Mouse (Mus musculus): Measurements from ENCODE around the gene Clpb. TPM values are rescaled to one million over a fixed set of nuclear protein-coding genes. Genes with fewer than 3 reads are reported as not detected.

Clpb gene
- polyA plus RNA-seq, 1 experiment from 2014 or later: 23.2 TPM

DNA sequence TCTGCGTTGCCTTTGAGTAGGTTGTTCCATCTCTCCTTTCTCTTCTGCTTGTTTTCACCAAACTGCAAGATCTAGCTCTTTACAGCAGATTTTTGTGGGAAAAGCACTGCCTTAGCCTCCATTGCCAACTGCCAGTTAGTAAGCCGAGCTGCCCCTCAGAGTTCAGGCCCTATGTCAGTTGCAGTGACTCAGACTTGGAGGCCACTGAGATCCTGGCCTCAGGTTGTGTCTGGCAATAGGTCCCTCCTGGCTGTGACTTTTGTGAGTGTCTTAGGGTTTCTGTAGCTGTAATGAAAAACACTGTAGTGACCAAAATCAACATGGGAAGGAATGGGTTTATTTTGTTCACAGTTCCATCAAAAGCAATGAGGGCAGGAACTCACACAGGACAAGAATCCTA lies 91.0 kb downstream of the Clpb start:
- Histone ChIP-seq H3K4me1 (replicated peaks) (no peaks in the 10 kb centered on the region), H3K9me3 (replicated peaks) (no peaks in the 10 kb centered on the region), H3K9ac (no peak overlapping the region), H3K4me2 (no peak overlapping the region), H3K36me3 (replicated peaks) (no peaks in the 10 kb centered on the region), H3K27me3 (no peaks in the 10 kb centered on the region), H3K27ac (replicated peaks) (no peak overlapping the region), H3K4me3 (replicated peaks) (no peak overlapping the region)
- WGBS (ENCODE audit: insufficient replicate concordance): 67% methylated on average over 2 of the region's 2 CpGs
- ATAC-seq (ENCODE audit: insufficient read depth): no peak

DNA sequence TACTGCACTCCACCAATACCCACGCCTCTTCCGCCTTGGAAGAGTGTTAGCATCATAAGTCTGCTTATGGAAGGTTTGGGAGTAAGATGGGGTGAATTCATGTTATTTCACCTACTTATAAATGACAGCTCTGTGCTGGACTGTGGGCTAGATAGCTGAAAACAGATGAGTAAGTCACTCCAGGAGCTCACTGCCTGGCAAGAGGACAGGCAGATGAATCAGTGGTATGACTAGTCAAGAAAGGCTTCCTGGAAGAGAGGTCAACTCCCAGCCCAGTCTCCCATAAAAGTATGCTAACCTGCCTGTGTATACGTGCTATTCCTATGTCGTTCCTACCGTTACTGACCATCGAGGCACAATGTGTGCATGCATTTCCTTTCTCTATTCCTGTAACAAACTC lies 91.9 kb downstream of the Clpb start:
- Histone ChIP-seq H3K9ac (no peak overlapping the region), H3K36me3 (replicated peaks) (no peaks in the 10 kb centered on the region), H3K4me3 (replicated peaks) (no peak overlapping the region), H3K4me2 (no peak overlapping the region), H3K4me1 (replicated peaks) (no peaks in the 10 kb centered on the region), H3K27me3 (no peaks in the 10 kb centered on the region), H3K9me3 (replicated peaks) (no peaks in the 10 kb centered on the region), H3K27ac (replicated peaks) (no peak overlapping the region)
- no peak for ATAC-seq (ENCODE audit: insufficient read depth)
- WGBS (ENCODE audit: insufficient replicate concordance): 79% methylated on average over 6 of the region's 6 CpGs

DNA sequence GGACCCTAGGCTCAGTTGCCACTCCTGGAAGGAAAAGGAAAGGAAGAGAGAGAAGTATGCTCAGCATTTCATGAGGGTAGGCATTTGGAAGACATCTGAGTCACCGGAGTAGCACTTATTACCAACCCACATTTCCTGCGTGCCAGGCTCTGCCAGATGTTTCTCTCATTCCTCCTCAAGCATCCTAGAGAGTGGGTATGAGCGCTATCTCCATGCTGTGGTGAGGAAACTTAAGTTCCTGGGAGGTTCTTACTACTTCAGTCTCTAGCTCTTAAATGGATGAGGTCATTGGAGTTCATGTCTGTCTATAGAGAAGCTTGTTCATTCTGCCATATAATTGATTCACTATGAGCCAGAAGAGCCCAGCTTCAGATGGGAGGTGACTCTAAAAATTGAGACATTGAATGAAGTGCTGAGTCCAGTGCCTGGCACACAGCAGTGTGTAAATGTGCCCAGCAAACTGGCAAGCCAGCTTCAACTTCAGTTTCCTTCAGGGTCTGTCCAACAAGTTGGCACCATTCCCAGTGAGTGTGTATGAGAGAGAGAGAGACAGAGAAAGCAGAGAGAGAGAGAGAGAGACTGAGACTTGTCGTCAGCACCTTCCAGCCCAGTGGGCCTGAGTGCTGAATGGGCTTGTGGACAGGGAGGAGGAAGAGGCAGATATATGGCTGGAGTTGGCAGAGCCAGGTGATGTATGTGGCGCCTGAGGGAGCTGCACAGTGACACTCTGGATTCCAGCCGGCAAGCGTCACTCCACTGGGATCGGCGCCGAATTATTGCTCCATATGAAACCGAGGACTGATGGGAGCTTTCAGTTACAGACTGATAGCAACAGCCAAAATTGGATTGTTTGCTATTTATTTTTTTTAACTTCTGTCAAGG lies 98.7 kb downstream of the Clpb start:
- no peak overlapping the region for H3K9ac ChIP-seq
- no peaks in the 10 kb centered on the region for H3K4me1 ChIP-seq (replicated peaks)
- no peaks in the 10 kb centered on the region for H3K9me3 ChIP-seq (replicated peaks)
- ATAC-seq (ENCODE audit: insufficient read depth): no peak
- no peaks in the 10 kb centered on the region for H3K27me3 ChIP-seq
- 81% methylated on average over 11 of the region's 11 CpGs for WGBS (ENCODE audit: insufficient replicate concordance)
- H3K36me3 ChIP-seq (replicated peaks): no peaks in the 10 kb centered on the region
- no peak overlapping the region for H3K4me3 ChIP-seq (replicated peaks)
- H3K4me2 ChIP-seq: no peak overlapping the region
- no peak overlapping the region for H3K27ac ChIP-seq (replicated peaks)

GRCm38 (mm10) chr7:101767335-101767907 lies 104.0 kb downstream of the Clpb start:
- no peak for ATAC-seq (ENCODE audit: insufficient read depth)
- 57% methylated on average over 5 of the region's 5 CpGs for WGBS (ENCODE audit: insufficient replicate concordance)
- no peak overlapping the region for H3K4me3 ChIP-seq (replicated peaks)

GRCm38 (mm10) chr7:101770051-101770450 lies 106.6 kb downstream of the Clpb start:
- H3K4me2 ChIP-seq: no peak overlapping the region
- no peaks in the 10 kb centered on the region for H3K9me3 ChIP-seq (replicated peaks)
- WGBS (ENCODE audit: insufficient replicate concordance): 71% methylated on average over 7 of the region's 7 CpGs
- ATAC-seq (ENCODE audit: insufficient read depth): no peak
- no peaks in the 10 kb centered on the region for H3K4me1 ChIP-seq (replicated peaks)
- H3K4me3 ChIP-seq (replicated peaks): no peak overlapping the region
- H3K27me3 ChIP-seq: no peaks in the 10 kb centered on the region
- H3K36me3 ChIP-seq (replicated peaks): no peaks in the 10 kb centered on the region
- no peak overlapping the region for H3K9ac ChIP-seq
- H3K27ac ChIP-seq (replicated peaks): no peak overlapping the region

More at GRCm38 (mm10) chr7:101767335-101767907, 104.0 kb downstream of the Clpb start:
- H3K36me3 ChIP-seq (replicated peaks): no peaks in the 10 kb centered on the region
- H3K4me1 ChIP-seq (replicated peaks): no peaks in the 10 kb centered on the region
- H3K27me3 ChIP-seq: no peaks in the 10 kb centered on the region
- no peak overlapping the region for H3K9ac ChIP-seq
- no peaks in the 10 kb centered on the region for H3K9me3 ChIP-seq (replicated peaks)
- H3K4me2 ChIP-seq: no peak overlapping the region
- no peak overlapping the region for H3K27ac ChIP-seq (replicated peaks)

DNA sequence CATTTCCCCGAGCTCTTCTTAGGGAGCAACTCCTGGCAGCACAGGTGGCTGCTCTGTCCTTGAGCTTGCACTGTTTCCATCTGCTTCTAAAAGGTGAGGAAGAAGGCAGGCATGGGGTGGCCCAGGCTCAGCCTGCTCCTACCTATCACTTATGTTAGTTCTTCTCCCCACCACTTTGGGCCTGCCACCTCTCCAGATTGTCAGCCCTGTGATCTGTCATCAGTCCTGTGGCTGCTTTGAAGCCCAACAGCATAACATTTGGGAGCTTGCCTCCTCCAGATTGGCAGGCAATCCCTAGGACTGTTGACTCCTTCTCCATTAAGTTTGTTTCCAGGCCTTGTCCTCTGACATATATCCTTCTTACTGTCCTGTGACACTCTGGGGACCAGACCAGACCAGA lies 108.2 kb downstream of the Clpb start:
- no peak overlapping the region for H3K4me2 ChIP-seq
- no peak overlapping the region for H3K4me3 ChIP-seq (replicated peaks)
- ATAC-seq (ENCODE audit: insufficient read depth): no peak
- WGBS (ENCODE audit: insufficient replicate concordance): 52% methylated on average over 1 of the region's 1 CpGs
- no peak overlapping the region for H3K27ac ChIP-seq (replicated peaks)
- H3K4me1 ChIP-seq (replicated peaks): no peaks in the 10 kb centered on the region
- H3K9ac ChIP-seq: no peak overlapping the region
- H3K36me3 ChIP-seq (replicated peaks): no peaks in the 10 kb centered on the region
- H3K27me3 ChIP-seq: no peaks in the 10 kb centered on the region
- no peaks in the 10 kb centered on the region for H3K9me3 ChIP-seq (replicated peaks)

DNA sequence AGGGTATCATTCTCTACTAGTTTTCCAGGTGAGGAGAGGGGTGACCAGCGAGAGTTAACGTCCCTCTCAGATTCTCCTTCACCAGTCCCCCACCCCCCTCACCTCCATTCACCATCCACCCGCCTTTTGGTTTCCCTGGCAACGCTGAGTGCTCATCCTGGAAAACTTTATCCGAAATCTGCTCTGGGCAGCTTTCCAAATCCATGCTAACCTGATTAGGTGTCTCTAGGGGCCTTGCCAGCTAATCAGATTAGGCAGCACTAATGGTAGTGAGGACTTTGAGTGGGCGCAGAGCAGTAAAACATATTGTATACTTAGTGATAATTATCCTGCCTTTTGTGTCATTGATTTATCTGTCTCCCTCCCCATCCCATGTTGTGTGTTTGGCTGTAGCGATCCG lies 109.3 kb downstream of the Clpb start:
- Histone ChIP-seq H3K4me1 (replicated peaks) (no peaks in the 10 kb centered on the region), H3K36me3 (replicated peaks) (no peaks in the 10 kb centered on the region), H3K27ac (replicated peaks) (no peak overlapping the region), H3K27me3 (no peaks in the 10 kb centered on the region), H3K9me3 (replicated peaks) (no peaks in the 10 kb centered on the region), H3K9ac (no peak overlapping the region), H3K4me2 (no peak overlapping the region), H3K4me3 (replicated peaks) (no peak overlapping the region)
- 72% methylated on average over 8 of the region's 8 CpGs for WGBS (ENCODE audit: insufficient replicate concordance)
- ATAC-seq (ENCODE audit: insufficient read depth): no peak

GRCm38 (mm10) chr7:101777053-101777452 lies 113.6 kb downstream of the Clpb start:
- H3K27ac ChIP-seq (replicated peaks): no peak overlapping the region
- 55% methylated on average over 1 of the region's 1 CpGs for WGBS (ENCODE audit: insufficient replicate concordance)
- H3K9me3 ChIP-seq (replicated peaks): no peaks in the 10 kb centered on the region
- no peak for ATAC-seq (ENCODE audit: insufficient read depth)
- no peak overlapping the region for H3K4me2 ChIP-seq
- no peaks in the 10 kb centered on the region for H3K27me3 ChIP-seq
- H3K4me1 ChIP-seq (replicated peaks): no peaks in the 10 kb centered on the region
- H3K9ac ChIP-seq: no peak overlapping the region
- H3K4me3 ChIP-seq (replicated peaks): no peak overlapping the region
- no peaks in the 10 kb centered on the region for H3K36me3 ChIP-seq (replicated peaks)

GRCm38 (mm10) chr7:101817861-101818401 lies 154.5 kb downstream of the Clpb start, which contains the start of gene Phox2a:
TSS of gene Phox2a (plus strand) at chr7:101818313.
- peaks cover 9% of the 10 kb centered on the region for H3K4me1 ChIP-seq (replicated peaks)
- no peak for ATAC-seq (ENCODE audit: insufficient read depth)
- no peaks in the 10 kb centered on the region for H3K36me3 ChIP-seq (replicated peaks)
- H3K4me2 ChIP-seq: peak within 1 kb of the TSS; percentile 40
- peaks cover 71% of the 10 kb centered on the region for H3K27me3 ChIP-seq
- no peak within 1 kb of the TSS for H3K9ac ChIP-seq
- H3K27ac ChIP-seq (replicated peaks): no peak within 1 kb of the TSS
- peak within 1 kb of the TSS; percentile 15; the same call in 1 of the 2 replicates for H3K4me3 ChIP-seq (replicated peaks)
- no peaks in the 10 kb centered on the region for H3K9me3 ChIP-seq (replicated peaks)
- WGBS (ENCODE audit: insufficient replicate concordance): 2% methylated on average over 44 of the region's 45 CpGs

- H3K27me3 ChIP-seq: peaks cover 85% of the 10 kb centered on the region
- WGBS (ENCODE audit: insufficient replicate concordance): 3% methylated on average over 35 of the region's 35 CpGs
- ATAC-seq (ENCODE audit: insufficient read depth): no peak
- H3K4me3 ChIP-seq (replicated peaks): no peak overlapping the region
- no peaks in the 10 kb centered on the region for H3K9me3 ChIP-seq (replicated peaks)
- no peak overlapping the region for H3K27ac ChIP-seq (replicated peaks)
- peaks cover 9% of the 10 kb centered on the region for H3K4me1 ChIP-seq (replicated peaks)
- peak overlapping the region; percentile 23; the same call in 1 of the 2 replicates for H3K4me2 ChIP-seq
- H3K36me3 ChIP-seq (replicated peaks): no peaks in the 10 kb centered on the region
- H3K9ac ChIP-seq: no peak overlapping the region
Measured at GRCm38 (mm10) chr7:101820295-101821030, 157.0 kb downstream of the Clpb start.
